In the genomic region with DNA sequence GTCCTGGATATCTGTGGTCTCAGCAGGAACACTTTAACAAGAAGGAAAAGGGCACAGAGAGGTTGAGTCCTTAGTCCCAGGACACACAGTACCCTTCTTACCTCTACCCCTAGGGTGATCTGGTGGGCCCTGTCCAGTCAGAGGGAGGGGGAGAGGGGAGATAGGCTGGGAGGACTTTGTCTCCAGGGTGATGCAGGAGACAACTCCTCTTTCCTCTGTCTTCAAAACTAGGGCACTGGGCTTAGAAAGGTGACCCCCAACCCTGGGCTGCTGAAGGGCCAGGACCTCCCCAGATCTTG, we compare ENCODE assay signal across 8 mouse cellular contexts. TPM values are rescaled to one million over a fixed set of nuclear protein-coding genes. Genes with fewer than 3 reads are reported as not detected.
DNase-seq lines count a peak whose midpoint lies in the region; ATAC-seq lines count a peak whose summit lies in the region.

No protein-coding gene starts in this region.

- H3K36me3 ChIP-seq in kidney, embryonic 16.5 days (ENCODE audit: insufficient read depth, low read length): no peaks in the 10 kb centered on the region
- H3K36me3 ChIP-seq in embryonic facial prominence, embryonic 14.5 days (ENCODE audit: control insufficient read depth, insufficient read depth, low read length): no peaks in the 10 kb centered on the region
- H3K36me3 ChIP-seq in hindbrain, embryonic 16.5 days (ENCODE audit: control insufficient read depth, insufficient read depth, low read length): no peaks in the 10 kb centered on the region
- H3K36me3 ChIP-seq in neural tube, embryonic 12.5 days: no peaks in the 10 kb centered on the region

- H3K4me3 ChIP-seq in kidney, embryonic 16.5 days (ENCODE audit: low read length): peak overlapping the region; percentile 61
- H3K4me3 ChIP-seq in embryonic facial prominence, embryonic 14.5 days (ENCODE audit: low read depth, low read length): peak overlapping the region; percentile 68
- H3K4me3 ChIP-seq in hindbrain, embryonic 16.5 days (ENCODE audit: low read length): peak overlapping the region; percentile 72
- H3K4me3 ChIP-seq in neural tube, embryonic 12.5 days: peak overlapping the region; percentile 69; the same call in 1 of the 2 replicates

- H3K4me1 ChIP-seq in kidney, embryonic 16.5 days (ENCODE audit: insufficient read depth, low read length): peaks cover 57% of the 10 kb centered on the region
- H3K4me1 ChIP-seq in embryonic facial prominence, embryonic 14.5 days (ENCODE audit: control insufficient read depth, insufficient read depth, low read length): peaks cover 62% of the 10 kb centered on the region
- H3K4me1 ChIP-seq in hindbrain, embryonic 16.5 days (ENCODE audit: control insufficient read depth, insufficient read depth, low read depth, low read length): peaks cover 49% of the 10 kb centered on the region
- H3K4me1 ChIP-seq in neural tube, embryonic 12.5 days: peaks cover 85% of the 10 kb centered on the region

- H3K27me3 ChIP-seq in kidney, embryonic 16.5 days (ENCODE audit: insufficient read depth, low read length): peaks cover 16% of the 10 kb centered on the region
- H3K27me3 ChIP-seq in embryonic facial prominence, embryonic 14.5 days (replicated peaks; ENCODE audit: control insufficient read depth, insufficient read depth, low read length): no peaks in the 10 kb centered on the region; the same call in 1 of the 2 replicates
- H3K27me3 ChIP-seq in hindbrain, embryonic 16.5 days (replicated peaks; ENCODE audit: control insufficient read depth, insufficient read depth, low read length): no peaks in the 10 kb centered on the region; the same call in 1 of the 2 replicates
- H3K27me3 ChIP-seq in neural tube, embryonic 12.5 days (replicated peaks): peaks cover 13% of the 10 kb centered on the region

- H3K9me3 ChIP-seq in kidney, embryonic 16.5 days (ENCODE audit: low read length): no peaks in the 10 kb centered on the region
- no peaks in the 10 kb centered on the region for H3K9me3 ChIP-seq in embryonic facial prominence, embryonic 14.5 days (ENCODE audit: control insufficient read depth, low read length)
- H3K9me3 ChIP-seq in hindbrain, embryonic 16.5 days (ENCODE audit: control insufficient read depth, low read length): no peaks in the 10 kb centered on the region
- H3K9me3 ChIP-seq in neural tube, embryonic 12.5 days: no peaks in the 10 kb centered on the region

- peak overlapping the region; percentile 93 for H3K4me2 ChIP-seq in kidney, embryonic 16.5 days (replicated peaks; ENCODE audit: low read depth, low read length)
- peak overlapping the region; percentile 98 for H3K4me2 ChIP-seq in embryonic facial prominence, embryonic 14.5 days (ENCODE audit: low read depth, low read length)
- H3K4me2 ChIP-seq in hindbrain, embryonic 16.5 days (ENCODE audit: low read length): peak overlapping the region; percentile 91
- H3K4me2 ChIP-seq in neural tube, embryonic 12.5 days (replicated peaks): peak overlapping the region; percentile 98

- H3K9ac ChIP-seq in kidney, embryonic 16.5 days (replicated peaks; ENCODE audit: low read length): 0 out of 2 replicates have a peak overlapping the region, but pooled peaks have one; percentile 7
- peak overlapping the region; percentile 75; the same call in 1 of the 2 replicates for H3K9ac ChIP-seq in embryonic facial prominence, embryonic 14.5 days (ENCODE audit: low read depth, low read length)
- no peak overlapping the region for H3K9ac ChIP-seq in hindbrain, embryonic 16.5 days (ENCODE audit: low read depth, low read length)
- H3K9ac ChIP-seq in neural tube, embryonic 12.5 days: peak overlapping the region; percentile 84; the same call in 1 of the 2 replicates

- peak; percentile 3 for ATAC-seq in kidney, embryonic 16.5 days (ENCODE audit: low FRiP score, low TSS enrichment)
- ATAC-seq in embryonic facial prominence, embryonic 14.5 days (ENCODE audit: low read depth): no peak
- no peak for ATAC-seq in hindbrain, embryonic 16.5 days
- ATAC-seq in neural tube, embryonic 12.5 days (ENCODE audit: low FRiP score, low read depth): peak; percentile 26; the same call in 1 of the 2 replicates
- no peak for ATAC-seq in CD4-positive, CD25-positive, alpha-beta regulatory T cell, adult 4 months

- peak overlapping the region; percentile 13; the same call in 1 of the 2 replicates for H3K27ac ChIP-seq in kidney, embryonic 16.5 days (ENCODE audit: low read length)
- peak overlapping the region; percentile 46 for H3K27ac ChIP-seq in embryonic facial prominence, embryonic 14.5 days (replicated peaks; ENCODE audit: low read depth, low read length)
- H3K27ac ChIP-seq in hindbrain, embryonic 16.5 days (ENCODE audit: low read depth, low read length): no peak overlapping the region
- no peak overlapping the region for H3K27ac ChIP-seq in neural tube, embryonic 12.5 days

- no peak for DNase-seq in kidney, adult 18-20 months
- DNase-seq in embryonic facial prominence, embryonic 14.5 days (ENCODE audit: low spot score): no peak
- no peak for DNase-seq in thymus, postnatal 36 days
- DNase-seq in urinary bladder, adult 2 months (ENCODE audit: low spot score): no peak

RNA-seq across cellular contexts. Expression of a gene that starts 0.7 kb away (rescaled TPM):
- 6.7 and 7.9 TPM in 2 replicates for polyA plus RNA-seq in kidney, embryonic 16.5 days (2015; fragmentation: Nextera tagmentation; extraction: Ambion mirVana)
- polyA plus RNA-seq in embryonic facial prominence, embryonic 14.5 days (2014; fragmentation: Nextera tagmentation; extraction: Ambion mirVana): 8.7 and 11.3 TPM in 2 replicates
- 10.7 and 14.8 TPM in 2 replicates for polyA plus RNA-seq in hindbrain, embryonic 16.5 days (2015; fragmentation: Nextera tagmentation; extraction: Ambion mirVana)
- 26.0 and 30.5 TPM in 2 replicates for polyA plus RNA-seq in neural tube, embryonic 12.5 days (2016; fragmentation: Nextera tagmentation; extraction: Ambion mirVana)
- polyA plus RNA-seq in urinary bladder, adult 2 months (2012; rRNA removed): 27.5 and 30.2 TPM in 2 replicates
- polyA plus RNA-seq in CD4-positive, CD25-positive, alpha-beta regulatory T cell, adult 4 months (2017; shearing (Covaris generic)): 1 to 10 TPM; 2.2 to 4.2 TPM

RNA-seq across cellular contexts. Expression of a gene that starts 50.3 kb away (rescaled TPM):
- 0.14 and 0.22 TPM in 2 replicates for polyA plus RNA-seq in kidney, embryonic 16.5 days (2015; fragmentation: Nextera tagmentation; extraction: Ambion mirVana)
- 2.4 and 3.5 TPM in 2 replicates for polyA plus RNA-seq in embryonic facial prominence, embryonic 14.5 days (2014; fragmentation: Nextera tagmentation; extraction: Ambion mirVana)
- 1.8 and 2.6 TPM in 2 replicates for polyA plus RNA-seq in hindbrain, embryonic 16.5 days (2015; fragmentation: Nextera tagmentation; extraction: Ambion mirVana)
- polyA plus RNA-seq in neural tube, embryonic 12.5 days (2016; fragmentation: Nextera tagmentation; extraction: Ambion mirVana): 0.89 and 1.3 TPM in 2 replicates
- polyA plus RNA-seq in urinary bladder, adult 2 months (2012; rRNA removed): not detected in 2 replicates
- polyA plus RNA-seq in CD4-positive, CD25-positive, alpha-beta regulatory T cell, adult 4 months (2017; shearing (Covaris generic)): not detected

Comparison
In these comparisons a context has a peak if more than half of its experiments do, and no peak if none do; other contexts are left out.
1. ATAC-seq: peak in kidney, embryonic 16.5 days (single experiment) and neural tube, embryonic 12.5 days (single experiment); none in embryonic facial prominence, embryonic 14.5 days (single experiment), hindbrain, embryonic 16.5 days (single experiment) and CD4-positive, CD25-positive, alpha-beta regulatory T cell, adult 4 months (single experiment).
2. H3K27ac ChIP-seq: peak in kidney, embryonic 16.5 days (single experiment) and embryonic facial prominence, embryonic 14.5 days (single experiment); none in hindbrain, embryonic 16.5 days (single experiment) and neural tube, embryonic 12.5 days (single experiment).
3. Peak in every context shown above with its lines, with median percentiles within 50 percentile points of each other: H3K4me2 ChIP-seq and H3K4me3 ChIP-seq.